Mouse (Mus musculus): ENCODE data around the gene Fam213a. TPM values are rescaled to one million over a fixed set of nuclear protein-coding genes. Genes with fewer than 3 reads are reported as not detected.

Gene Fam213a
- polyA plus RNA-seq, 1 experiment, result 7.3 TPM

DNA sequence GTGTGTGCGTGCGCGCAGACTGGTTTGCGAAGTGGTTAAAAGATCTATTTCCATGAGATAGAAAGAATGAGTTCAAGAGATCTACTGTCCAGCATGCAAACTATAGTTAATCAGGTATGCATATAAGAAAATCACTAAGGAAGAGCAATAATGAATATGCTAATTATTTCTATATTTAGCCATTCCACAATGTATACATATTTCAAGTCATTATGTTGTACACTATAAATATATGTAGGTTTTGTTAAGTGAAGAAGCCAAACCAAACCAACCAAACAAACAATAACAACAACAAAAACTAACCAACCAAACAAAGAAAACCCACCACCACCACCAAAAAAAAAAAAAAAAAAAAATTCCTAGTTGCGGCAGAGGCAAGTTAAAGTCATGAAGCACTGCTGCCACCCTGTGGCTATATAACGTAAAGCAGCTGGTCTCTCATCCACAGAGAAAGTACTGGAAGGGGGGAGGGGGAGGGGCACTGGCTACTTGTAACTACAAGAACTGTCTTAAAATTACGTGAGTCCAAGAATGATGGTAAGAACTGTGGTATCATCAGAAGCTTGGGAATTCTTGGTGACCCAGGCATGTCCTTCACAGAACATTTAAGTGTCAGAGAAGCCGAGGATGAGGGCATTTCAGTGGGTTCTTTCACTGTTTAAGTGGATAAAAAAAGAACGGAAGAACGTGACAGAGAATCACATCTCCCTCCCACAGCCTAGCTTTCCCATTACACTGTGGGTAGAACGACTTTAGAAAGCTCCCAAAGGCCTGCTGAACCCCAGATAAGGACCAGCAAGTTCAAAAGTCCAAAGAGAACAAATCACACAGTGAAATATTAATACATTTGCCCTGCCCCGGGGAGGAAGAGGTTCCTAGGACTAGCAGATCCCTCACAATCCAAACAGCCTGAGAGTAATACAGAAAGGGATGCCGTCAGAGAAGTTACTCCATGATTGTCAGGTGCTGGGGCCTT is 19.8 kb upstream of the Fam213a start:
- no peaks in the 10 kb centered on the region for H3K4me1 ChIP-seq (replicated peaks; ENCODE audit: control insufficient read depth, insufficient read depth, low read length)
- 61% methylated on average over 13 of the region's 13 CpGs for WGBS
- H3K36me3 ChIP-seq (ENCODE audit: control insufficient read depth, insufficient read depth, low read length), result no peaks in the 10 kb centered on the region
- no peak for TF ChIP-seq CTCF (IDR thresholded peaks at IDR 0.05; ENCODE audit: borderline replicate concordance, control insufficient read depth, extremely low read depth, insufficient read depth, low read length, poor library complexity)
- no peak for TF ChIP-seq POLR2A (IDR thresholded peaks at IDR 0.05; ENCODE audit: control insufficient read depth, extremely low read depth, insufficient read depth, low read length, poor library complexity)
- H3K4me3 ChIP-seq (ENCODE audit: control insufficient read depth, insufficient read depth, low read length), result no peak overlapping the region
- DNase-seq, result peak; percentile 68
- H3K27ac ChIP-seq (ENCODE audit: control insufficient read depth, insufficient read depth, low read length), result no peak overlapping the region
- H3K27me3 ChIP-seq (ENCODE audit: control insufficient read depth, insufficient read depth, low read length), result no peaks in the 10 kb centered on the region

DNA sequence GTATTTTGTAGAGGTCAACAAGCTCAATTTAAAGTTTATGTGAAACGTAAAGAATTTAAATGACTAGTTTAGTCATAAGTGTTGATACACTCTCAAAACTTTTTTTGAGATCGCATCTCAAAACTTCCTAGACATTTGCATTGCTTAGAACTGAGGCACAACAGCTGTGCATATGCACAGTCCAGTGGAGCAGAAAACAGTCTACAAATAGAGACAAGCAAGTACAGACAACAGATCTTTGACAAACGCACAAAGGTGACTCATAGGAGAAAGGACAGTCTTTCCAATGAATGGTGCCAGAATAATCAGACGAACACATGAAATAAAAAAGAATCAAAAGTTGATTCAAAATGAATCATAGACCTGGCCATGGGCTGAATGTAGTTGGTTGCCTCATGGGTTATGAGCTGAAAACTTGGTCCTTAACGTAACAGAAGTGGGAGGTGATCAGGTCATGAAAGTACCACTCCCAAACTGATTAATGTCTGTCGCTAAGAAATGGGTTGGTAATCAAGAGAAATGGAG is 17.5 kb upstream of the Fam213a start:
- H3K4me1 ChIP-seq (replicated peaks; ENCODE audit: control insufficient read depth, insufficient read depth, low read length), result no peaks in the 10 kb centered on the region
- TF ChIP-seq POLR2A (IDR thresholded peaks at IDR 0.05; ENCODE audit: control insufficient read depth, extremely low read depth, insufficient read depth, low read length, poor library complexity) (no peak), CTCF (IDR thresholded peaks at IDR 0.05; ENCODE audit: borderline replicate concordance, control insufficient read depth, extremely low read depth, insufficient read depth, low read length, poor library complexity) (no peak)
- no peak for DNase-seq
- no peaks in the 10 kb centered on the region for H3K27me3 ChIP-seq (ENCODE audit: control insufficient read depth, insufficient read depth, low read length)
- no peak overlapping the region for H3K27ac ChIP-seq (ENCODE audit: control insufficient read depth, insufficient read depth, low read length)
- 94% methylated on average over 6 of the region's 6 CpGs for WGBS
- no peaks in the 10 kb centered on the region for H3K36me3 ChIP-seq (ENCODE audit: control insufficient read depth, insufficient read depth, low read length)
- no peak overlapping the region for H3K4me3 ChIP-seq (ENCODE audit: control insufficient read depth, insufficient read depth, low read length)

DNA sequence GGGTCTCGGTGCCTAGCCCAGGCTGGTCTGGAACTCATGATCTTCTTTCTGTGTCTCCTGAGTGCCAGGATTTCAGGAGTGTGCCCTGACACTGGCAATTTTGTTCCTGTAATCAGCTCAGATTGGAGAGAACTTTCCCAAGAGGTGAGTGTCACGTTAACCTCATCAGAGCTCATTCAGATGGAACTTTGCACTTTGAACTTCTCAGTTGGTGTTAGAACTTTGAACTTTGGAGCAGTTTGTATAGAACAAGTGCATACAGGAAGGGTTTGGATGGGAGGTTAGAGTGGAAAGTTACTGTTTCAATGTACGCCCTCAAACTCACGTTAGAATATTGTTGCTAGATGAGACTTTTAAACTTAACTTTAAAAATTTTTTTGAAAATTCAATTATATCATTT is 15.7 kb upstream of the Fam213a start:
- H3K4me1 ChIP-seq (replicated peaks; ENCODE audit: control insufficient read depth, insufficient read depth, low read length), result no peaks in the 10 kb centered on the region
- WGBS, result 84% methylated on average over 4 of the region's 4 CpGs
- no peaks in the 10 kb centered on the region for H3K27me3 ChIP-seq (ENCODE audit: control insufficient read depth, insufficient read depth, low read length)
- H3K36me3 ChIP-seq (ENCODE audit: control insufficient read depth, insufficient read depth, low read length), result no peaks in the 10 kb centered on the region
- no peak for DNase-seq
- H3K4me3 ChIP-seq (ENCODE audit: control insufficient read depth, insufficient read depth, low read length), result no peak overlapping the region
- no peak for TF ChIP-seq CTCF (IDR thresholded peaks at IDR 0.05; ENCODE audit: borderline replicate concordance, control insufficient read depth, extremely low read depth, insufficient read depth, low read length, poor library complexity)
- no peak for TF ChIP-seq POLR2A (IDR thresholded peaks at IDR 0.05; ENCODE audit: control insufficient read depth, extremely low read depth, insufficient read depth, low read length, poor library complexity)
- no peak overlapping the region for H3K27ac ChIP-seq (ENCODE audit: control insufficient read depth, insufficient read depth, low read length)

DNA sequence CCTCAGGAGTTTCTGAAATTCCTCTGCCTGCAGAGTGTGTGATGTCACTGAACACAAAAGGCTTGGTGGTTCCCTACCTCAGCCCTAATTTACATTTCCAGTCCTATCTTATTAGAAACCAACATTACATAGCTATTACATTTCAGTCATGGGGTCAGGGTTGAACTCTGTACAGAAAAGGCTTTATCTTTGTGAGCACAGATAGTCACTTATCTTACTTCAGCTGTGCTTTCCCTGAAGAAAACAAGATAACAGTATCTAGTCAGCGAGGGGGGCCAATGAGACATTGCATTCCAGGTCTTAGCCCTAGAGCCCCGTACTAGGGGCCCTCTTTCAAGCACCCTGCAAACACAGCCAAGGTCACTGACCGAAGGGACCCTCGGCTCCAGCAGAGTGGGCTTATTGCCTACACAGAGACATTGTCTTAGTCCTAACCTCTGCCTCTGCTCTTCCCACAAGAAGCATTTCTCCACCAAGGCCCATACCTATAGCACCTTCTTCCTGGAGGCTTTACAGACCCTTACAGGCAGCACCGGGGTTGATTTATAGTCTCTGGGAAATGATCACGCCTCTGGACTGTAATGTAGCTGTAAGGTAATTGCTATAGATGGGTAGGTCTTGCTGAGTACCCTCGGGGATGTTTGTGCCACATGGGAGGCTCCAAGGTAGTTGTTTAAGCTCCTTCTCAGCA is 12.2 kb upstream of the Fam213a start:
- TF ChIP-seq POLR2A (IDR thresholded peaks at IDR 0.05; ENCODE audit: control insufficient read depth, extremely low read depth, insufficient read depth, low read length, poor library complexity) (no peak), CTCF (IDR thresholded peaks at IDR 0.05; ENCODE audit: borderline replicate concordance, control insufficient read depth, extremely low read depth, insufficient read depth, low read length, poor library complexity) (no peak)
- Histone ChIP-seq H3K36me3 (ENCODE audit: control insufficient read depth, insufficient read depth, low read length) (no peaks in the 10 kb centered on the region), H3K4me1 (replicated peaks; ENCODE audit: control insufficient read depth, insufficient read depth, low read length) (no peaks in the 10 kb centered on the region), H3K27me3 (ENCODE audit: control insufficient read depth, insufficient read depth, low read length) (no peaks in the 10 kb centered on the region), H3K4me3 (ENCODE audit: control insufficient read depth, insufficient read depth, low read length) (no peak overlapping the region), H3K27ac (ENCODE audit: control insufficient read depth, insufficient read depth, low read length) (no peak overlapping the region)
- no peak for DNase-seq
- 89% methylated on average over 7 of the region's 7 CpGs for WGBS

DNA sequence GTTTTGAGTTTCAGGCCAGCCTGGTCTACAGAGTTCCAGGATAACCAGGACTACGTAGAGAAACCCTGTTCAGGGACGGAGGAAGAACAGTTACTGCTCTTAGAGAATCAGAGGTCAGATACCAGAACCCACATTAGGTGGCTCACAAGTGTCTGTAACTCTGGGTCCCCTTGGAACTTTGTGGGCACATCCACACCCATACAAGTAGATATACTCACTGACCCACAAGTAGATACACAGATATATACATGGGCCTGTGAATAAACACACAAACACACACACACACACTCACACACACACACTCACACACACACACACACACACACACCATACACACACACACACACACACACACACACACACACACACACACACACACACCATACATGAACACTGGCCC is 11.5 kb upstream of the Fam213a start:
- no peaks in the 10 kb centered on the region for H3K36me3 ChIP-seq (ENCODE audit: control insufficient read depth, insufficient read depth, low read length)
- DNase-seq, result no peak
- H3K4me3 ChIP-seq (ENCODE audit: control insufficient read depth, insufficient read depth, low read length), result no peak overlapping the region
- TF ChIP-seq POLR2A (IDR thresholded peaks at IDR 0.05; ENCODE audit: control insufficient read depth, extremely low read depth, insufficient read depth, low read length, poor library complexity) (no peak), CTCF (IDR thresholded peaks at IDR 0.05; ENCODE audit: borderline replicate concordance, control insufficient read depth, extremely low read depth, insufficient read depth, low read length, poor library complexity) (no peak)
- WGBS, result 89% methylated on average over 2 of the region's 2 CpGs
- no peak overlapping the region for H3K27ac ChIP-seq (ENCODE audit: control insufficient read depth, insufficient read depth, low read length)
- H3K4me1 ChIP-seq (replicated peaks; ENCODE audit: control insufficient read depth, insufficient read depth, low read length), result no peaks in the 10 kb centered on the region
- H3K27me3 ChIP-seq (ENCODE audit: control insufficient read depth, insufficient read depth, low read length), result no peaks in the 10 kb centered on the region

DNA sequence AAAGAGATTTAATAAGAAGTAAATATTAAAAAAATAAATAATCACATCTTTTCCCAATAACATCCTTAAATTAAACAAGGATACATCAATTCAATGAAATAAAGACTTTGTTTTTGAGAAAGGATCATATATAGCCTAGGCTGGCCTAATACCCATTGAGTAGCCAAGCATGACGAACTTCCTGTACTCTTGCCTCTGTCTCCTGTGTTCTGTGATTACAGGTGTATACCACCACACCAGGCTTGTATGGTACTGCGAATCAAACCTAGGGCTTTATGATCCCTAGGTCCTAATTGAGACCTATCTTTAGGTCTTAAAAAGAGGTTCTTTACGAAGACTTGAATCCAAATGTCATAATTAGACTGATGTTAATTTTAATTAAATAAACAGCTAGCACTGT is 7.7 kb upstream of the Fam213a start:
- Histone ChIP-seq H3K36me3 (ENCODE audit: control insufficient read depth, insufficient read depth, low read length) (no peaks in the 10 kb centered on the region), H3K27ac (ENCODE audit: control insufficient read depth, insufficient read depth, low read length) (no peak overlapping the region), H3K27me3 (ENCODE audit: control insufficient read depth, insufficient read depth, low read length) (no peaks in the 10 kb centered on the region), H3K4me1 (replicated peaks; ENCODE audit: control insufficient read depth, insufficient read depth, low read length) (no peaks in the 10 kb centered on the region), H3K4me3 (ENCODE audit: control insufficient read depth, insufficient read depth, low read length) (no peak overlapping the region)
- TF ChIP-seq POLR2A (IDR thresholded peaks at IDR 0.05; ENCODE audit: control insufficient read depth, extremely low read depth, insufficient read depth, low read length, poor library complexity) (no peak), CTCF (IDR thresholded peaks at IDR 0.05; ENCODE audit: borderline replicate concordance, control insufficient read depth, extremely low read depth, insufficient read depth, low read length, poor library complexity) (no peak)
- DNase-seq, result no peak
- WGBS, result 89% methylated on average over 3 of the region's 3 CpGs
